Mouse (Mus musculus) left cerebral cortex, postnatal 10 days (tissue): ENCODE measurements around the gene Tnik. TPM values are rescaled to one million over a fixed set of nuclear protein-coding genes. Genes with fewer than 3 reads are reported as not detected.

Experiments used
- DNase-seq, 2 experiments: peaks; one replicate each; pipeline ENCODE4 v3.0.0; 2021 to 2022; ENCODE audit warnings: low spot score in 2 of 2, mixed read lengths in 1 of 2; ENCODE audit errors: extremely low spot score in 1 of 2
- intact Hi-C: fragments of 180-260 bp; cut with DNase I; formaldehyde crosslinking; loops from one replicate; pipeline ENCODE4 v1.15.1; 2025
- total RNA-seq, 2 experiments: library from RNA; stranded (reverse); gene quantifications; 2 replicates each; pipeline ENCODE4 v1.2.3; 2021

Gene Tnik
- total RNA-seq, 2 experiments from 2014 or later, result 235 to 250 TPM

- intact Hi-C loops, result no loop called here
- no peak for DNase-seq
These were observed 358.8 kb downstream of the Tnik start for GRCm38 (mm10) chr3:28621792-28622191.

GRCm38 (mm10) chr3:28626816-28627215, 363.8 kb downstream of the Tnik start:
- intact Hi-C loops, result no loop called here
- no peak for DNase-seq

GRCm38 (mm10) chr3:28636778-28637177, 373.8 kb downstream of the Tnik start:
- intact Hi-C loops, result no loop called here
- no peak for DNase-seq

- intact Hi-C loops, result no loop called here
- DNase-seq, result peak; percentile 28 to 62
These were observed 375.9 kb downstream of the Tnik start for GRCm38 (mm10) chr3:28638957-28639356.

- no peak for DNase-seq
- intact Hi-C loops, result no loop called here
These were observed 380.4 kb downstream of the Tnik start for GRCm38 (mm10) chr3:28643252-28643947.

- DNase-seq, result no peak
- intact Hi-C loops, result no loop called here
These were observed 389.6 kb downstream of the Tnik start for GRCm38 (mm10) chr3:28652574-28652973.

GRCm38 (mm10) chr3:28653043-28653442, 390.0 kb downstream of the Tnik start:
- no peak for DNase-seq
- intact Hi-C loops, result no loop called here

GRCm38 (mm10) chr3:28654740-28655139, 391.7 kb downstream of the Tnik start:
- DNase-seq, result no peak
- intact Hi-C loops, result no loop called here

- intact Hi-C loops, result no loop called here
These were observed 395.3 kb downstream of the Tnik start for GRCm38 (mm10) chr3:28658349-28658748.

GRCm38 (mm10) chr3:28680851-28681250, 417.8 kb downstream of the Tnik start:
- no peak for DNase-seq
- intact Hi-C loops, result no loop called here

More at GRCm38 (mm10) chr3:28658349-28658748, 395.3 kb downstream of the Tnik start:
- no peak for DNase-seq

- no peak for DNase-seq
- intact Hi-C loops, result no loop called here
These were observed 418.9 kb downstream of the Tnik start for GRCm38 (mm10) chr3:28681866-28682265.

- intact Hi-C loops, result no loop called here
- DNase-seq, result no peak
These were observed 419.4 kb downstream of the Tnik start for GRCm38 (mm10) chr3:28682411-28682810.

GRCm38 (mm10) chr3:28685510-28685909, 422.5 kb downstream of the Tnik start:
- no peak for DNase-seq
- intact Hi-C loops, result no loop called here

- intact Hi-C loops, result no loop called here
- no peak for DNase-seq
These were observed 431.8 kb downstream of the Tnik start for GRCm38 (mm10) chr3:28694811-28695210.

GRCm38 (mm10) chr3:28695608-28696007, 432.6 kb downstream of the Tnik start:
- intact Hi-C loops, result no loop called here

GRCm38 (mm10) chr3:28696162-28696561, 433.1 kb downstream of the Tnik start:
- DNase-seq, result no peak
- intact Hi-C loops, result no loop called here

More at GRCm38 (mm10) chr3:28695608-28696007, 432.6 kb downstream of the Tnik start:
- DNase-seq, result no peak

GRCm38 (mm10) chr3:28697797-28698196, 434.8 kb downstream of the Tnik start, which contains the start of gene Slc2a2:
Slc2a2 (plus strand) TSS chr3:28697903.
- DNase-seq, result no peak
- intact Hi-C loops, result no loop called here

- intact Hi-C loops, result no loop called here
- no peak for DNase-seq
These were observed 436.6 kb downstream of the Tnik start for GRCm38 (mm10) chr3:28699601-28700000.

GRCm38 (mm10) chr3:28705522-28706137, 442.6 kb downstream of the Tnik start:
- intact Hi-C loops, result no loop called here
- DNase-seq, result no peak

GRCm38 (mm10) chr3:28706736-28707135, 443.7 kb downstream of the Tnik start:
- intact Hi-C loops, result no loop called here
- no peak for DNase-seq
